Mouse (Mus musculus): Measurements from ENCODE around the gene Atg4d. TPM values are rescaled to one million over a fixed set of nuclear protein-coding genes. Genes with fewer than 3 reads are reported as not detected.

Atg4d gene
- polyA plus RNA-seq, 1 experiment from 2014 or later = 95.3 TPM

GRCm38 (mm10) chr9:21238004-21238732 lies 26.9 kb upstream of the Atg4d start:
- Histone ChIP-seq H3K36me3 (ENCODE audit: control insufficient read depth, insufficient read depth) (peaks cover 15% of the 10 kb centered on the region), H3K4me1 (ENCODE audit: control insufficient read depth, low read depth, low read length) (peaks cover 29% of the 10 kb centered on the region), H3K27me3 (ENCODE audit: control insufficient read depth, insufficient read depth, low read depth, low read length) (peaks cover 13% of the 10 kb centered on the region), H3K4me2 (ENCODE audit: low read depth, low read length) (peak overlapping the region; percentile 79), H3K4me3 (ENCODE audit: low read depth, low read length) (peak overlapping the region; percentile 87), H3K9me3 (replicated peaks; ENCODE audit: control insufficient read depth, low read length) (no peaks in the 10 kb centered on the region), H3K9ac (ENCODE audit: low read depth, low read length) (peak overlapping the region; percentile 97), H3K27ac (ENCODE audit: low read length) (peak overlapping the region; percentile 95)
- ATAC-seq (ENCODE audit: low read depth) = no peak
- under 1% methylated on average over 31 of the region's 31 CpGs for WGBS (ENCODE audit: insufficient replicate concordance)

DNA sequence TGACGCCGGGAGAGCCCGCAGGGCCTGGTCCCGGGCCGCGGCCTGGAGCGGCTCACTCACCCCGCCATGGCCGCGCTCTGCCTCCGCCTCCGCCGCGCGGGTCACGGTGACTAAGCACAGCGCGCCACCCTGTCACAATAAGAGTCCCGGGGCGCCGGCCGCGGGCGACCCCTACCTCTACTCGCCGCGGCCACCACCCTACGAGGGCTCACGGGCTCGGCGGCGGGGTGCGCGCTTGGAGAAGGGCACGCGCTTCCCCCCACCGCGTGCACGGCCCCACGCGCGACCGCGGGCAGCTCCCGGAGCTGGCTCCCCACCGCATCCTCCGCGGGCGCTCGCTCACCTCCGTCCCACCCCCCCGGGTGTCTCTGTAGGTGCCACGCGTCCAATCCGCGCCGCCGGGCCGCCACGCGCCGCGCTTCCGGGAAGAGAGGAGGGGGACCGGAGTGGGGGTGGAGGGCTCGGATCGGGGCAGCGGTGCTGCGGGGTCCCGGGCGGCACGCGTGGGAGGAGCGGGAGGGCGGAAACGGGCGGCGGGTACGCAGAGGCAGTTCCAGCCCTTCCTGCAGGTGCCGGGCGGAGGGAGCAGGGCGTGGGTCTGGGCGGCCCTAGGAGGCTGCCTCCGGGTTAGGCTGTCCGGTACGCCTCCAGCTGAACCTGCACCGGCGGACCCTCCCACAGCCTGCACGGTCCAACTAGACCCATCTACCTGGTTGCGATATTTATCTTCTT lies 26.2 kb upstream of the Atg4d start, which contains the start of gene Keap1:
TSS of gene Keap1 (minus strand) at position 629 of the 732 bp plus-strand sequence.
- Histone ChIP-seq H3K4me3 (ENCODE audit: low read depth, low read length) (peak within 1 kb of the TSS; percentile 87), H3K4me2 (ENCODE audit: low read depth, low read length) (peak within 1 kb of the TSS; percentile 79), H3K27ac (ENCODE audit: low read length) (peak within 1 kb of the TSS; percentile 95), H3K36me3 (ENCODE audit: control insufficient read depth, insufficient read depth) (peaks cover 8% of the 10 kb centered on the region), H3K27me3 (ENCODE audit: control insufficient read depth, insufficient read depth, low read depth, low read length) (peaks cover 20% of the 10 kb centered on the region), H3K9ac (ENCODE audit: low read depth, low read length) (peak within 1 kb of the TSS; percentile 97), H3K9me3 (replicated peaks; ENCODE audit: control insufficient read depth, low read length) (no peaks in the 10 kb centered on the region), H3K4me1 (ENCODE audit: control insufficient read depth, low read depth, low read length) (peaks cover 30% of the 10 kb centered on the region)
- under 1% methylated on average over 87 of the region's 90 CpGs for WGBS (ENCODE audit: insufficient replicate concordance)
- ATAC-seq (ENCODE audit: low read depth) = peak; percentile 90

DNA sequence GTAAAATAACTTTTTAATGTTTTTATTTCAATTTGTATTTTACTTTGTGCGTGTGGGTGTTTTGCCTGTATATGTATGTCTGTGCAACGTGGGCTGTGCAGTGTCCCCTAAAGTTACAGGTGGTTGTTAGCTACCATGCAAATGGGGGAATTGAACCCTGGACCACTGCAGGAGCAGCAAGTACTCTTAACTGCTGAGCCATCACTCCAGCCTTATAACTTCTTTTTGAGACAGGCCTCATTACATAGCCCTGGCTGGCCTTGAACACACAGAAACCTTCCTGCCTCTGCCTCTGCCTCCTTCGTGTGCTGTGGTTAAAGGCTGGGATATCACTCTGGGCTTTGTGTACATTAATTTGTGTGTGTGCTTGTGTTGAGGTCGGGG lies 25.6 kb upstream of the Atg4d start:
- WGBS (ENCODE audit: insufficient replicate concordance) = 21% methylated on average over 4 of the region's 4 CpGs
- ATAC-seq (ENCODE audit: low read depth) = no peak
- peak overlapping the region; percentile 97 for H3K9ac ChIP-seq (ENCODE audit: low read depth, low read length)
- no peaks in the 10 kb centered on the region for H3K9me3 ChIP-seq (replicated peaks; ENCODE audit: control insufficient read depth, low read length)
- H3K4me3 ChIP-seq (ENCODE audit: low read depth, low read length) = peak overlapping the region; percentile 87
- peaks cover 35% of the 10 kb centered on the region for H3K4me1 ChIP-seq (ENCODE audit: control insufficient read depth, low read depth, low read length)
- peak overlapping the region; percentile 95 for H3K27ac ChIP-seq (ENCODE audit: low read length)
- H3K27me3 ChIP-seq (ENCODE audit: control insufficient read depth, insufficient read depth, low read depth, low read length) = peaks cover 26% of the 10 kb centered on the region
- H3K36me3 ChIP-seq (ENCODE audit: control insufficient read depth, insufficient read depth) = peaks cover 5% of the 10 kb centered on the region
- H3K4me2 ChIP-seq (ENCODE audit: low read depth, low read length) = peak overlapping the region; percentile 79

GRCm38 (mm10) chr9:21241343-21241742 lies 23.8 kb upstream of the Atg4d start:
- Histone ChIP-seq H3K36me3 (ENCODE audit: control insufficient read depth, insufficient read depth) (no peaks in the 10 kb centered on the region), H3K9me3 (replicated peaks; ENCODE audit: control insufficient read depth, low read length) (no peaks in the 10 kb centered on the region), H3K27ac (ENCODE audit: low read length) (no peak overlapping the region), H3K9ac (ENCODE audit: low read depth, low read length) (no peak overlapping the region), H3K27me3 (ENCODE audit: control insufficient read depth, insufficient read depth, low read depth, low read length) (peaks cover 45% of the 10 kb centered on the region), H3K4me1 (ENCODE audit: control insufficient read depth, low read depth, low read length) (peaks cover 31% of the 10 kb centered on the region), H3K4me3 (ENCODE audit: low read depth, low read length) (no peak overlapping the region), H3K4me2 (ENCODE audit: low read depth, low read length) (no peak overlapping the region)
- no peak for ATAC-seq (ENCODE audit: low read depth)
- 3% methylated on average over 11 of the region's 11 CpGs for WGBS (ENCODE audit: insufficient replicate concordance)

GRCm38 (mm10) chr9:21243826-21244427 lies 21.2 kb upstream of the Atg4d start:
- Histone ChIP-seq H3K27me3 (ENCODE audit: control insufficient read depth, insufficient read depth, low read depth, low read length) (peaks cover 67% of the 10 kb centered on the region), H3K9me3 (replicated peaks; ENCODE audit: control insufficient read depth, low read length) (no peaks in the 10 kb centered on the region), H3K4me3 (ENCODE audit: low read depth, low read length) (peak overlapping the region; percentile 46), H3K27ac (ENCODE audit: low read length) (no peak overlapping the region), H3K36me3 (ENCODE audit: control insufficient read depth, insufficient read depth) (no peaks in the 10 kb centered on the region), H3K4me1 (ENCODE audit: control insufficient read depth, low read depth, low read length) (peaks cover 23% of the 10 kb centered on the region), H3K9ac (ENCODE audit: low read depth, low read length) (no peak overlapping the region), H3K4me2 (ENCODE audit: low read depth, low read length) (peak overlapping the region; percentile 60)
- ATAC-seq (ENCODE audit: low read depth) = no peak
- WGBS (ENCODE audit: insufficient replicate concordance) = 10% methylated on average over 42 of the region's 42 CpGs

- no peak overlapping the region for H3K9ac ChIP-seq (ENCODE audit: low read depth, low read length)
- peaks cover 19% of the 10 kb centered on the region for H3K4me1 ChIP-seq (ENCODE audit: control insufficient read depth, low read depth, low read length)
- H3K36me3 ChIP-seq (ENCODE audit: control insufficient read depth, insufficient read depth) = no peaks in the 10 kb centered on the region
- no peak; the same call in 1 of the 2 replicates for ATAC-seq (ENCODE audit: low read depth)
- no peaks in the 10 kb centered on the region for H3K9me3 ChIP-seq (replicated peaks; ENCODE audit: control insufficient read depth, low read length)
- H3K27ac ChIP-seq (ENCODE audit: low read length) = no peak overlapping the region
- H3K27me3 ChIP-seq (ENCODE audit: control insufficient read depth, insufficient read depth, low read depth, low read length) = peaks cover 73% of the 10 kb centered on the region
- H3K4me3 ChIP-seq (ENCODE audit: low read depth, low read length) = peak overlapping the region; percentile 46
- H3K4me2 ChIP-seq (ENCODE audit: low read depth, low read length) = peak overlapping the region; percentile 60
- 1% methylated on average over 72 of the region's 72 CpGs for WGBS (ENCODE audit: insufficient replicate concordance)
Measured at GRCm38 (mm10) chr9:21244428-21245112, 20.5 kb upstream of the Atg4d start.

DNA sequence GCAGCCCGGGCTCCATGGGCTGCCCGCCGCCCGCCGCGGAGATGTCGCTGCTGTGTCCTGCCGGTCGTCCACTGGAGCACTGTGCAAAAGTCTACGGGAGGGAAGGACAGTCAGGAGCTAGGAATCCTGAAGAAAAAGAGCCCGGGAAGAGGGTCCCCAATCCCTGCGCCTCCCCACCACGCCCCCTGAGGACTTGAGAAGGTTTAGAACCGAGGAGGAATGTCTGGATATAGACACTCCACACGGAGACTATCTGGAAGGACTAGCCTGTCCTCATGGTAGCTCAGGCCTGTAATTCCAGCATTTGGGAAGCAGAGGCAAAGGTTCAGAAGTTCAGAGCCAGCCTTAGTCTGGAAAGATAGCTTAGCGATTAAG lies 20.0 kb upstream of the Atg4d start:
- no peak overlapping the region for H3K27ac ChIP-seq (ENCODE audit: low read length)
- peaks cover 19% of the 10 kb centered on the region for H3K4me1 ChIP-seq (ENCODE audit: control insufficient read depth, low read depth, low read length)
- no peak overlapping the region for H3K9ac ChIP-seq (ENCODE audit: low read depth, low read length)
- peak overlapping the region; percentile 60 for H3K4me2 ChIP-seq (ENCODE audit: low read depth, low read length)
- peak overlapping the region; percentile 46 for H3K4me3 ChIP-seq (ENCODE audit: low read depth, low read length)
- no peak for ATAC-seq (ENCODE audit: low read depth)
- H3K36me3 ChIP-seq (ENCODE audit: control insufficient read depth, insufficient read depth) = no peaks in the 10 kb centered on the region
- 4% methylated on average over 16 of the region's 16 CpGs for WGBS (ENCODE audit: insufficient replicate concordance)
- H3K9me3 ChIP-seq (replicated peaks; ENCODE audit: control insufficient read depth, low read length) = no peaks in the 10 kb centered on the region
- H3K27me3 ChIP-seq (ENCODE audit: control insufficient read depth, insufficient read depth, low read depth, low read length) = peaks cover 78% of the 10 kb centered on the region

GRCm38 (mm10) chr9:21246342-21246741 lies 18.8 kb upstream of the Atg4d start:
- 87% methylated on average over 1 of the region's 1 CpGs for WGBS (ENCODE audit: insufficient replicate concordance)
- no peak overlapping the region for H3K4me2 ChIP-seq (ENCODE audit: low read depth, low read length)

More at GRCm38 (mm10) chr9:21246342-21246741, 18.8 kb upstream of the Atg4d start:
- peaks cover 91% of the 10 kb centered on the region for H3K27me3 ChIP-seq (ENCODE audit: control insufficient read depth, insufficient read depth, low read depth, low read length)
- no peak overlapping the region for H3K4me3 ChIP-seq (ENCODE audit: low read depth, low read length)
- H3K9ac ChIP-seq (ENCODE audit: low read depth, low read length) = no peak overlapping the region
- H3K27ac ChIP-seq (ENCODE audit: low read length) = no peak overlapping the region
- ATAC-seq (ENCODE audit: low read depth) = no peak
- H3K36me3 ChIP-seq (ENCODE audit: control insufficient read depth, insufficient read depth) = no peaks in the 10 kb centered on the region
- peaks cover 19% of the 10 kb centered on the region for H3K4me1 ChIP-seq (ENCODE audit: control insufficient read depth, low read depth, low read length)
- no peaks in the 10 kb centered on the region for H3K9me3 ChIP-seq (replicated peaks; ENCODE audit: control insufficient read depth, low read length)
